Mouse (Mus musculus): ENCODE results near the gene Psme2. TPM values are rescaled to one million over a fixed set of nuclear protein-coding genes. Genes with fewer than 3 reads are reported as not detected.
A peak's percentile ranks its signal among the peaks of the same experiment; 100 is the strongest.

The Psme2 gene
- polyA plus RNA-seq, 1 experiment from 2014 or later = 207 TPM

GRCm38 (mm10) chr14:55585566-55585960 lies 5.3 kb downstream of the Psme2 start:
- H3K36me3 ChIP-seq (ENCODE audit: control insufficient read depth, insufficient read depth) = peaks cover 18% of the 10 kb centered on the region
- H3K27me3 ChIP-seq (ENCODE audit: control insufficient read depth, insufficient read depth, low read length) = no peaks in the 10 kb centered on the region
- peak overlapping the region; percentile 64 for H3K4me3 ChIP-seq (ENCODE audit: low read length)
- H3K27ac ChIP-seq (ENCODE audit: low read length) = peak overlapping the region; percentile 52
- no peak for ATAC-seq (replicated peaks; ENCODE audit: extremely low read depth, insufficient read depth, low FRiP score)
- no peaks in the 10 kb centered on the region for H3K9me3 ChIP-seq (replicated peaks; ENCODE audit: control insufficient read depth, low read length)
- H3K4me1 ChIP-seq (ENCODE audit: control insufficient read depth, insufficient read depth, low read length) = peaks cover 12% of the 10 kb centered on the region
- WGBS = 46% methylated on average over 6 of the region's 6 CpGs
- H3K4me2 ChIP-seq (ENCODE audit: low read depth, low read length) = peak overlapping the region; percentile 85
- peak overlapping the region; percentile 81 for H3K9ac ChIP-seq (ENCODE audit: low read length)

GRCm38 (mm10) chr14:55584702-55585565 lies 6.0 kb downstream of the Psme2 start, which contains the start of gene Emc9:
Gene Emc9 (minus strand): TSS chr14:55585302.
- Histone ChIP-seq H3K4me2 (ENCODE audit: low read depth, low read length) (peak within 1 kb of the TSS; percentile 85), H3K36me3 (ENCODE audit: control insufficient read depth, insufficient read depth) (peaks cover 19% of the 10 kb centered on the region), H3K4me3 (ENCODE audit: low read length) (peak within 1 kb of the TSS; percentile 64), H3K27ac (ENCODE audit: low read length) (peak within 1 kb of the TSS; percentile 83), H3K4me1 (ENCODE audit: control insufficient read depth, insufficient read depth, low read length) (peaks cover 8% of the 10 kb centered on the region), H3K27me3 (ENCODE audit: control insufficient read depth, insufficient read depth, low read length) (no peaks in the 10 kb centered on the region), H3K9ac (ENCODE audit: low read length) (peak within 1 kb of the TSS; percentile 81), H3K9me3 (replicated peaks; ENCODE audit: control insufficient read depth, low read length) (no peaks in the 10 kb centered on the region)
- peak; percentile 87 for ATAC-seq (replicated peaks; ENCODE audit: extremely low read depth, insufficient read depth, low FRiP score)
- WGBS = 3% methylated on average over 42 of the region's 43 CpGs

GRCm38 (mm10) chr14:55584303-55584701 lies 6.6 kb downstream of the Psme2 start:
- Histone ChIP-seq H3K36me3 (ENCODE audit: control insufficient read depth, insufficient read depth) (peaks cover 21% of the 10 kb centered on the region), H3K4me3 (ENCODE audit: low read length) (peak overlapping the region; percentile 64), H3K27ac (ENCODE audit: low read length) (peak overlapping the region; percentile 83), H3K4me1 (ENCODE audit: control insufficient read depth, insufficient read depth, low read length) (peaks cover 9% of the 10 kb centered on the region), H3K4me2 (ENCODE audit: low read depth, low read length) (peak overlapping the region; percentile 85), H3K9ac (ENCODE audit: low read length) (peak overlapping the region; percentile 81), H3K27me3 (ENCODE audit: control insufficient read depth, insufficient read depth, low read length) (no peaks in the 10 kb centered on the region), H3K9me3 (replicated peaks; ENCODE audit: control insufficient read depth, low read length) (no peaks in the 10 kb centered on the region)
- WGBS = 38% methylated on average over 5 of the region's 5 CpGs
- ATAC-seq (replicated peaks; ENCODE audit: extremely low read depth, insufficient read depth, low FRiP score) = no peak

- H3K4me2 ChIP-seq (ENCODE audit: low read depth, low read length) = no peak overlapping the region
- H3K9me3 ChIP-seq (replicated peaks; ENCODE audit: control insufficient read depth, low read length) = no peaks in the 10 kb centered on the region
- H3K36me3 ChIP-seq (ENCODE audit: control insufficient read depth, insufficient read depth) = peaks cover 17% of the 10 kb centered on the region
- H3K9ac ChIP-seq (ENCODE audit: low read length) = no peak overlapping the region
- peaks cover 21% of the 10 kb centered on the region for H3K4me1 ChIP-seq (ENCODE audit: control insufficient read depth, insufficient read depth, low read length)
- ATAC-seq (replicated peaks; ENCODE audit: extremely low read depth, insufficient read depth, low FRiP score) = no peak
- H3K27ac ChIP-seq (ENCODE audit: low read length) = no peak overlapping the region
- no peaks in the 10 kb centered on the region for H3K27me3 ChIP-seq (ENCODE audit: control insufficient read depth, insufficient read depth, low read length)
- 76% methylated on average over 9 of the region's 9 CpGs for WGBS
- H3K4me3 ChIP-seq (ENCODE audit: low read length) = no peak overlapping the region
Observed at GRCm38 (mm10) chr14:55581981-55582681, 8.8 kb downstream of the Psme2 start.

- Histone ChIP-seq H3K27ac (ENCODE audit: low read length) (no peak overlapping the region), H3K4me3 (ENCODE audit: low read length) (no peak overlapping the region), H3K9ac (ENCODE audit: low read length) (no peak overlapping the region), H3K4me2 (ENCODE audit: low read depth, low read length) (no peak overlapping the region), H3K9me3 (replicated peaks; ENCODE audit: control insufficient read depth, low read length) (no peaks in the 10 kb centered on the region), H3K27me3 (ENCODE audit: control insufficient read depth, insufficient read depth, low read length) (no peaks in the 10 kb centered on the region), H3K4me1 (ENCODE audit: control insufficient read depth, insufficient read depth, low read length) (peaks cover 23% of the 10 kb centered on the region), H3K36me3 (ENCODE audit: control insufficient read depth, insufficient read depth) (peaks cover 14% of the 10 kb centered on the region)
- no peak for ATAC-seq (replicated peaks; ENCODE audit: extremely low read depth, insufficient read depth, low FRiP score)
- 94% methylated on average over 16 of the region's 16 CpGs for WGBS
Observed at GRCm38 (mm10) chr14:55580731-55581130, 10.2 kb downstream of the Psme2 start.

GRCm38 (mm10) chr14:55579511-55580496 lies 11.1 kb downstream of the Psme2 start:
- no peak overlapping the region for H3K27ac ChIP-seq (ENCODE audit: low read length)
- H3K9ac ChIP-seq (ENCODE audit: low read length) = no peak overlapping the region
- peaks cover 14% of the 10 kb centered on the region for H3K36me3 ChIP-seq (ENCODE audit: control insufficient read depth, insufficient read depth)
- H3K4me2 ChIP-seq (ENCODE audit: low read depth, low read length) = 0 out of 2 replicates have a peak overlapping the region, but pooled peaks have one; percentile 65
- no peak for ATAC-seq (replicated peaks; ENCODE audit: extremely low read depth, insufficient read depth, low FRiP score)
- WGBS = 83% methylated on average over 23 of the region's 23 CpGs
- H3K27me3 ChIP-seq (ENCODE audit: control insufficient read depth, insufficient read depth, low read length) = no peaks in the 10 kb centered on the region
- peaks cover 18% of the 10 kb centered on the region for H3K4me1 ChIP-seq (ENCODE audit: control insufficient read depth, insufficient read depth, low read length)
- H3K4me3 ChIP-seq (ENCODE audit: low read length) = no peak overlapping the region
- no peaks in the 10 kb centered on the region for H3K9me3 ChIP-seq (replicated peaks; ENCODE audit: control insufficient read depth, low read length)

- H3K4me1 ChIP-seq (ENCODE audit: control insufficient read depth, insufficient read depth, low read length) = peaks cover 24% of the 10 kb centered on the region
Observed at GRCm38 (mm10) chr14:55578668-55579269, 12.1 kb downstream of the Psme2 start.

More at GRCm38 (mm10) chr14:55578668-55579269, 12.1 kb downstream of the Psme2 start:
- 19% methylated on average over 6 of the region's 6 CpGs for WGBS
- ATAC-seq (replicated peaks; ENCODE audit: extremely low read depth, insufficient read depth, low FRiP score) = peak; percentile 33
- H3K4me2 ChIP-seq (ENCODE audit: low read depth, low read length) = peak overlapping the region; percentile 65
- H3K4me3 ChIP-seq (ENCODE audit: low read length) = peak overlapping the region; percentile 76
- no peaks in the 10 kb centered on the region for H3K27me3 ChIP-seq (ENCODE audit: control insufficient read depth, insufficient read depth, low read length)
- H3K9me3 ChIP-seq (replicated peaks; ENCODE audit: control insufficient read depth, low read length) = no peaks in the 10 kb centered on the region
- peak overlapping the region; percentile 86 for H3K9ac ChIP-seq (ENCODE audit: low read length)
- peaks cover 14% of the 10 kb centered on the region for H3K36me3 ChIP-seq (ENCODE audit: control insufficient read depth, insufficient read depth)
- peak overlapping the region; percentile 82 for H3K27ac ChIP-seq (ENCODE audit: low read length)

All from heart, embryonic 16.5 days (tissue).